Mouse (Mus musculus): ENCODE measurements around the gene Olfr1501. TPM values are rescaled to one million over a fixed set of nuclear protein-coding genes. Genes with fewer than 3 reads are reported as not detected.

Olfr1501 gene
- polyA plus RNA-seq, 1 experiment from 2014 or later, result not detected

DNA sequence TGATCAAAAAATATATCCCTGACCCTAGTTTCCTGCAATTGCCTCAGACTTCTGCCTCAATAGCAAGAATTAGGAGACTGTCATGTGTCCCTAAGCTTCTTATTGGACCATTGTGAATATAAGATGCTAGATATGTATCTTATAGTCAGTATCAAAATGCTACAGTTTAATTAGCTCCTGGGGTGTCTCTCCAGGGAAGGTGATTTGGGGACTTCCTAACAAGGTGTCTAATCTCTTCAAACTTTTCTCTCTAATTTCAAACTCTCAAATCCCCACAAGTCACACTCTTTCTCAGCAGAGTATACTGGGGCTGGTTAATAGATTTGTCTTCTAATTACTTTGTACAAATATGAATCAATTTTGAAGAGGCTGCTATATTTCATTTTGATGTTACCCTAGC is 52.4 kb downstream of the Olfr1501 start, which contains the start of gene Olfr1497:
Gene Olfr1497, minus strand, starts transcription at position 101 of the 400 bp plus-strand sequence.
- Histone ChIP-seq H3K9ac (replicated peaks; ENCODE audit: low read depth, low read length) (no peak within 1 kb of the TSS), H3K4me1 (replicated peaks; ENCODE audit: control insufficient read depth, insufficient read depth, low read length) (no peaks in the 10 kb centered on the region), H3K27me3 (replicated peaks; ENCODE audit: control insufficient read depth, insufficient read depth, low read length) (no peaks in the 10 kb centered on the region), H3K9me3 (ENCODE audit: control insufficient read depth, low read length) (no peaks in the 10 kb centered on the region), H3K27ac (ENCODE audit: low read length) (no peak within 1 kb of the TSS), H3K4me3 (replicated peaks; ENCODE audit: low read length) (no peak within 1 kb of the TSS), H3K36me3 (ENCODE audit: control insufficient read depth, insufficient read depth) (no peaks in the 10 kb centered on the region), H3K4me2 (ENCODE audit: low read length) (no peak within 1 kb of the TSS)
- no peak for ATAC-seq

Other genes starting within 250 kb of the Olfr1501 start
- gene Olfr1487, start 233.3 kb downstream of the Olfr1501 start, polyA plus RNA-seq (2015; fragmentation: Nextera tagmentation; extraction: Ambion mirVana), result not detected in 2 replicates
- gene Olfr1489, start 219.1 kb downstream of the Olfr1501 start, polyA plus RNA-seq (2015; fragmentation: Nextera tagmentation; extraction: Ambion mirVana), result not detected in 2 replicates
- gene Olfr1490, start 199.6 kb downstream of the Olfr1501 start, polyA plus RNA-seq (2015; fragmentation: Nextera tagmentation; extraction: Ambion mirVana), result not detected in 2 replicates
- not detected in 2 replicates for gene Olfr1491, start 153.4 kb downstream of the Olfr1501 start, polyA plus RNA-seq (2015; fragmentation: Nextera tagmentation; extraction: Ambion mirVana)
- not detected in 2 replicates for gene Olfr1493-ps1, start 127.4 kb downstream of the Olfr1501 start, polyA plus RNA-seq (2015; fragmentation: Nextera tagmentation; extraction: Ambion mirVana)
- not detected in 2 replicates for gene Olfr1494, start 111.0 kb downstream of the Olfr1501 start, polyA plus RNA-seq (2015; fragmentation: Nextera tagmentation; extraction: Ambion mirVana)
- not detected in 2 replicates for gene Olfr1495, start 86.1 kb downstream of the Olfr1501 start, polyA plus RNA-seq (2015; fragmentation: Nextera tagmentation; extraction: Ambion mirVana)
- gene Olfr1496, start 72.8 kb downstream of the Olfr1501 start, polyA plus RNA-seq (2015; fragmentation: Nextera tagmentation; extraction: Ambion mirVana), result not detected in 2 replicates
- not detected in 2 replicates for gene Olfr1497, start 52.5 kb downstream of the Olfr1501 start, polyA plus RNA-seq (2015; fragmentation: Nextera tagmentation; extraction: Ambion mirVana)
- not detected in 2 replicates for gene Olfr1499, start 31.2 kb downstream of the Olfr1501 start, polyA plus RNA-seq (2015; fragmentation: Nextera tagmentation; extraction: Ambion mirVana)
- gene Olfr1500, start 20.2 kb downstream of the Olfr1501 start, polyA plus RNA-seq (2015; fragmentation: Nextera tagmentation; extraction: Ambion mirVana), result not detected in 2 replicates
- gene Olfr1502, start 11.1 kb upstream of the Olfr1501 start, polyA plus RNA-seq (2015; fragmentation: Nextera tagmentation; extraction: Ambion mirVana), result not detected in 2 replicates
- gene Olfr1504, start 47.2 kb upstream of the Olfr1501 start, polyA plus RNA-seq (2015; fragmentation: Nextera tagmentation; extraction: Ambion mirVana), result not detected in 2 replicates
- not detected in 2 replicates for gene Olfr1505, start 62.8 kb upstream of the Olfr1501 start, polyA plus RNA-seq (2015; fragmentation: Nextera tagmentation; extraction: Ambion mirVana)